Mouse (Mus musculus): ENCODE measurements at regions not wholly inside any gene's neighbourhood (a gene's known extent, or its start where the extent isn't known, plus 50 kb on each side); places are given as distances from the start of the nearest gene placed in this dataset.

DNA sequence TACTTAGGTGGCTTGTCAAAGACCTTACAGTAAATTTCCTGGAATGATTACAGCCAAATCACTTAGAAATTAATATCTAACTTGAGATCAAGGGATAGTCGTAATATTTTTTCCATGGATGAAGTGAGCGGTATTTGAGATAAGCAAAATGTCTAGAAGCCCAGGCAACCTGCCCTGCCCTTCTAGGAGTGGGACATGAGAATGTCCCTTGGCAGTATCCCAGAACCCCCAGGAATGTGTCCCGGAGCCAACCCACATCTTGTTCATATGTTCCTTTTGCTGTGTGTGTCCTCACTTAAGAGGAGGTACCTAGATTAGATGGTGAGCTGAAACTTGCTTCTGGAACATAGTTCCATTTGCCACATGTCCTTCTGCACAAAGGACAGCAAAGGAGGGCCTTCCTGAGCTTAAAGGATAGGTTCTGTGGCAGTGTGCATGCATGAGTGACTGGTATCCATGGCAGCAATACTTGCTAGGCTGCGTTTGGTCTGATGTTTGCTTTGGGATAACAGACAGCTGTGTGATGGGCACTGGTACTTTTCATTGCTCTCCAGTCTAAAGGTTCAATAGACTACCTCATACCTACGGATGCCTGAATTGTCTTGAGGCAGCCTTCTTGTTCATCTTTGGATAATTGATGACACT lies 231.0 kb upstream of the Krr1 start:
- TF ChIP-seq GATA1 (IDR thresholded peaks at IDR 0.05; ENCODE audit: low read length) (no peak), TAL1 (IDR thresholded peaks at IDR 0.05; ENCODE audit: low read length) (no peak)
